Mouse (Mus musculus) liver, adult 2 months (tissue): ENCODE measurements at regions not wholly inside any gene's neighbourhood (a gene's known extent, or its start where the extent isn't known, plus 50 kb on each side); places are given as distances from the start of the nearest gene placed in this dataset.

Experiments
- CTCF ChIP-seq: fragments of 200-500 bp; IDR thresholded peaks from 2 replicates; pipeline ENCODE4 v1.5.1; 2011; ENCODE audit warnings: low read depth, low read length, control low read depth
- POLR2A ChIP-seq: fragments of 200-500 bp; IDR thresholded peaks from 2 replicates; pipeline ENCODE4 v1.6.1; 2011; ENCODE audit warnings: low read length, control low read depth; ENCODE audit not compliant: insufficient read depth; ENCODE audit errors: extremely low read depth

DNA sequence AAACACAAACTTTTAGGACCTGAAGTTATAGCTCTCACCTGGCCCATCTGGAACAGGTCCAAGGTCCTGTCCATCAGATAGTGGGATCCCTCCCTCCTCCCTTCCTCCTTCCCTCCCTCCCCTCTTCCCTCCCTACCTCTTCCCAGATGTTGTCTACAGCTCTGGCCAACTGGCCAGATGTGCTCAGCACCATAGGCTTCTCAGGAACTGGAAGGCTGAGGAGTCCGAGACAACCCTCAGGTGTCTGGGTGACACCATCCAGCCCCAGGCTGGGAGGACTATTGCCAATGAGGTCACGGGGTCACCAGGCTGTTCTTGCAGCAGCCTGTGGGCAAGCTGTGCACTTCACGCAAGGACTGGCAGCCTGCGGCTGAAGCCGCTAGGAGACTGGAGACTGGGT, 155.6 kb upstream of the Gm26897 start:
- TF ChIP-seq CTCF = no peak
- no peak for TF ChIP-seq POLR2A
